Comparison of ENCODE assay signal across 22 mouse cellular contexts in the genomic region with DNA sequence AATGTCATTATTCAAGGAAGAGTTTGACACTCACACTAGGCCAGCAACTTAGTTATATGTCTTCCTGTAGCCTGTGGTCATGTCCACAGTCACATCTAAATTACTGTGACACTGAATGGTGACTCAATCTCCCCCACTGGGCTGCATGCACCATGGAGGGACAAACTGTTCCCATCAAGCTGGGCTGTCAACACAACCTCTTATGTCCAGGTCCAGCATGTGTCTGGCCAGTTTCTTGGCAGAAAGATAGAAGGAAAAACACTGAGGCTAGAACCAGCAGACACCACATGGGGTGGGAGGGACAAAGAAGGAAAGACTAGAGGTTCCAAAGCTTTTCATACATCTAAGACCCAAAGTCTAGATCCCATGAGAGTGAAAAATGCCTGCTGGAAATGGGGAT.
DNase-seq lines count a peak whose midpoint lies in the region; ATAC-seq and TF ChIP-seq lines count a peak whose summit lies in the region.
"Had no signal": no experiment of that assay in that cellular context is flagged by ENCODE, and none has a peak within 500 bp of the region (broad histone marks: within the 10 kb centered on the region; RNA-seq: fewer than 3 reads in every experiment).

No protein-coding gene starts in this region.

- H3K4me1 ChIP-seq in heart, adult 2 months (ENCODE audit: control insufficient read depth, insufficient read depth, low read length) = no peaks in the 10 kb centered on the region; the same call in 1 of the 2 replicates
- H3K4me1 ChIP-seq in heart, embryonic 10.5 days = no peaks in the 10 kb centered on the region
- H3K4me1 ChIP-seq in lung, postnatal 0 days (ENCODE audit: insufficient read depth, low read depth, low read length) = no peaks in the 10 kb centered on the region
- H3K4me1 ChIP-seq in forebrain, embryonic 10.5 days = peaks cover 6% of the 10 kb centered on the region

- peak; percentile 77 for ATAC-seq in lung, postnatal 0 days
- ATAC-seq: CD4-positive, CD25-positive, alpha-beta regulatory T cell, adult 4 months; inflammation-experienced regulatory T-cells, adult 6 months; Patski had no signal

- TF ChIP-seq EP300 in heart, adult 2 months (IDR thresholded peaks at IDR 0.05; ENCODE audit: insufficient read depth, low read depth, low read length) = peak; percentile 97
- TF ChIP-seq EP300 in lung, postnatal 0 days (IDR thresholded peaks at IDR 0.05) = peak; percentile 75

- H3K9ac ChIP-seq in heart, adult 2 months (ENCODE audit: low read depth, low read length) = no peak overlapping the region
- no peak overlapping the region for H3K9ac ChIP-seq in lung, postnatal 0 days (replicated peaks; ENCODE audit: low read depth)
- H3K9ac ChIP-seq: embryonic facial prominence, embryonic 15.5 days; hindbrain, embryonic 12.5 days had no signal

- no peaks in the 10 kb centered on the region for H3K27me3 ChIP-seq in heart, adult 2 months (ENCODE audit: control insufficient read depth, insufficient read depth, low read length)
- peaks cover 75% of the 10 kb centered on the region; the same call in 1 of the 2 replicates for H3K27me3 ChIP-seq in heart, embryonic 10.5 days (ENCODE audit: insufficient read depth, poor library complexity, severe bottlenecking)
- H3K27me3 ChIP-seq in lung, postnatal 0 days (replicated peaks; ENCODE audit: insufficient read depth, low read length) = no peaks in the 10 kb centered on the region
- H3K27me3 ChIP-seq in forebrain, embryonic 10.5 days (ENCODE audit: poor library complexity, severe bottlenecking) = peaks cover 71% of the 10 kb centered on the region
- H3K27me3 ChIP-seq: embryonic facial prominence, embryonic 15.5 days; Patski had no signal

- TF ChIP-seq CTCF in heart, adult 2 months (IDR thresholded peaks at IDR 0.05) = no peak
- TF ChIP-seq CTCF in lung, postnatal 0 days (IDR thresholded peaks at IDR 0.05) = no peak

- no peak overlapping the region for H3K4me3 ChIP-seq in heart, adult 2 months
- no peak overlapping the region for H3K4me3 ChIP-seq in heart, embryonic 10.5 days
- no peak overlapping the region for H3K4me3 ChIP-seq in lung, postnatal 0 days (ENCODE audit: low read depth, low read length)
- no peak overlapping the region for H3K4me3 ChIP-seq in forebrain, embryonic 10.5 days
- H3K4me3 ChIP-seq: embryonic facial prominence, embryonic 15.5 days; gastrocnemius, adult 2 months; hindbrain, embryonic 12.5 days; left cerebral cortex, adult 2 months; limb, embryonic 10.5 days; midbrain, embryonic 10.5 days had no signal

- no peaks in the 10 kb centered on the region for H3K9me3 ChIP-seq in heart, embryonic 10.5 days
- H3K9me3 ChIP-seq in lung, postnatal 0 days (ENCODE audit: low read length) = no peaks in the 10 kb centered on the region
- no peaks in the 10 kb centered on the region for H3K9me3 ChIP-seq in forebrain, embryonic 10.5 days
- H3K9me3 ChIP-seq: embryonic facial prominence, embryonic 15.5 days; hindbrain, embryonic 12.5 days; limb, embryonic 10.5 days; midbrain, embryonic 10.5 days had no signal

- H3K27ac ChIP-seq in heart, adult 2 months = no peak overlapping the region
- no peak overlapping the region for H3K27ac ChIP-seq in heart, embryonic 10.5 days
- H3K27ac ChIP-seq in lung, postnatal 0 days (ENCODE audit: low read length) = no peak overlapping the region
- H3K27ac ChIP-seq in forebrain, embryonic 10.5 days = no peak overlapping the region
- H3K27ac ChIP-seq: embryonic facial prominence, embryonic 15.5 days; gastrocnemius, adult 2 months; hindbrain, embryonic 12.5 days; left cerebral cortex, adult 2 months; limb, embryonic 10.5 days; macrophage; midbrain, embryonic 10.5 days; stomach, postnatal 0 days had no signal

- TF ChIP-seq POLR2A in heart, adult 2 months (IDR thresholded peaks at IDR 0.05; ENCODE audit: insufficient read depth, low read depth, low read length) = no peak

- no peak overlapping the region for H3K4me2 ChIP-seq in lung, postnatal 0 days (replicated peaks; ENCODE audit: low read depth, low read length)
- H3K4me2 ChIP-seq: embryonic facial prominence, embryonic 15.5 days; hindbrain, embryonic 12.5 days had no signal

- no peaks in the 10 kb centered on the region for H3K79me2 ChIP-seq in heart, adult 2 months (replicated peaks; ENCODE audit: control insufficient read depth, insufficient read depth, low read length)

- intact Hi-C loops in heart, adult 2 months (cut with DNase I) = no loop called here

- H3K36me3 ChIP-seq in heart, adult 2 months (ENCODE audit: control insufficient read depth, insufficient read depth, low read length) = no peaks in the 10 kb centered on the region
- peaks cover 3% of the 10 kb centered on the region; the same call in 1 of the 2 replicates for H3K36me3 ChIP-seq in heart, embryonic 10.5 days
- no peaks in the 10 kb centered on the region for H3K36me3 ChIP-seq in lung, postnatal 0 days (ENCODE audit: insufficient read depth, low read length)
- H3K36me3 ChIP-seq in forebrain, embryonic 10.5 days (replicated peaks) = peaks cover 55% of the 10 kb centered on the region
- H3K36me3 ChIP-seq: hindbrain, embryonic 12.5 days had no signal

- DNase-seq in cerebellum, adult 18-20 months = peak; percentile 10 to 17
- no peak for DNase-seq in cerebellum, adult 11-12 months
- peak; percentile 58 to 67 for DNase-seq in heart, adult 2 months
- no peak for DNase-seq in heart, embryonic 10.5 days (ENCODE audit: low spot score)
- DNase-seq in lung, postnatal 0 days (ENCODE audit: low spot score) = peak; percentile 61
- no peak for DNase-seq in lung, postnatal 14 days
- DNase-seq in skeletal muscle tissue, adult 2 months (ENCODE audit: low read depth, low spot score) = peak; percentile 22
- no peak for DNase-seq in forebrain, embryonic 10.5 days (ENCODE audit: extremely low spot score, low spot score)
- DNase-seq: adrenal gland, postnatal 25 days; gastrocnemius, adult 2 months; layer of hippocampus, adult 9-11 months; lung, adult 18-20 months had no signal

Comparison
In these comparisons a context has a peak if more than half of its experiments do, and no peak if none do; other contexts are left out.
1. DNase-seq: peak in cerebellum, adult 18-20 months (2 of 2), heart, adult 2 months (2 of 2), lung, postnatal 0 days (single experiment) and skeletal muscle tissue, adult 2 months (single experiment); none in cerebellum, adult 11-12 months (single experiment), heart, embryonic 10.5 days (single experiment), lung, postnatal 14 days (single experiment) and forebrain, embryonic 10.5 days (single experiment).